ENCODE assay signal across 19 mouse cellular contexts in genomic region chr8:26835616-26836015, GRCm38 (mm10).
A peak's percentile ranks its signal among the peaks of the same experiment; 100 is the strongest.
DNase-seq lines count a peak whose midpoint lies in the region; ATAC-seq and TF ChIP-seq lines count a peak whose summit lies in the region.
"Had no signal": no experiment of that assay in that cellular context is flagged by ENCODE, and none has a peak within 500 bp of the region (broad histone marks: within the 10 kb centered on the region; RNA-seq: fewer than 3 reads in every experiment).

No protein-coding gene starts in this region.

- no peak for ATAC-seq in liver, embryonic 11.5 days (replicated peaks; ENCODE audit: low FRiP score)
- no peak for ATAC-seq in G1E (ENCODE audit: extremely low read depth, insufficient number of reproducible peaks, low FRiP score, poor library complexity, severe bottlenecking)
- ATAC-seq in granulocyte monocyte progenitor cell, adult 5-6 weeks (replicated peaks; ENCODE audit: poor library complexity, severe bottlenecking), result peak; percentile 83
- ATAC-seq in megakaryocyte progenitor cell, adult 5-6 weeks (replicated peaks; ENCODE audit: poor library complexity), result peak; percentile 79
- ATAC-seq: forebrain, postnatal 0 days had no signal

- H3K9me3 ChIP-seq in liver, embryonic 11.5 days (ENCODE audit: control insufficient read depth, low read length), result no peaks in the 10 kb centered on the region
- no peaks in the 10 kb centered on the region for H3K9me3 ChIP-seq in G1E (replicated peaks)
- H3K9me3 ChIP-seq: limb, embryonic 15.5 days had no signal

- H3K27ac ChIP-seq in liver, embryonic 11.5 days (ENCODE audit: low read depth, low read length), result no peak overlapping the region
- H3K27ac ChIP-seq: hindbrain, embryonic 14.5 days; left cerebral cortex, adult 2 months; limb, embryonic 15.5 days had no signal

- TF ChIP-seq CTCF in G1E (IDR thresholded peaks at IDR 0.05; ENCODE audit: low read depth, low read length), result no peak

- 28% methylated on average over 6 of the region's 6 CpGs for WGBS in liver, embryonic 11.5 days

- no peak overlapping the region for H3K9ac ChIP-seq in liver, embryonic 11.5 days (ENCODE audit: low read depth, low read length)
- H3K9ac ChIP-seq: forebrain, postnatal 0 days; hindbrain, embryonic 14.5 days; limb, embryonic 15.5 days had no signal

- H3K4me3 ChIP-seq in liver, embryonic 11.5 days (ENCODE audit: low read depth, low read length), result no peak overlapping the region
- no peak overlapping the region for H3K4me3 ChIP-seq in G1E (ENCODE audit: low read depth, low read length)
- H3K4me3 ChIP-seq: left cerebral cortex, adult 2 months; limb, embryonic 15.5 days had no signal

- H3K4me1 ChIP-seq in liver, embryonic 11.5 days (replicated peaks; ENCODE audit: control insufficient read depth, insufficient read depth, low read length), result peaks cover 3% of the 10 kb centered on the region
- peaks cover 9% of the 10 kb centered on the region for H3K4me1 ChIP-seq in G1E (ENCODE audit: insufficient read depth, low read depth, low read length)

- H3K27me3 ChIP-seq in liver, embryonic 11.5 days (replicated peaks; ENCODE audit: control insufficient read depth, insufficient read depth, low read length), result no peaks in the 10 kb centered on the region
- peaks cover 57% of the 10 kb centered on the region for H3K27me3 ChIP-seq in G1E (ENCODE audit: insufficient read depth, low read length)

- DNase-seq in liver, embryonic 11.5 days (ENCODE audit: low spot score), result no peak
- no peak for DNase-seq in liver
- DNase-seq in G1E (ENCODE audit: low spot score), result peak; percentile 6
- no peak for DNase-seq in urinary bladder, postnatal 36 days (ENCODE audit: low spot score in 2 of 2)
- no peak for DNase-seq in layer of hippocampus, adult 18-20 months (ENCODE audit: low spot score in 2 of 2)
- DNase-seq in layer of hippocampus, adult 9-11 months, result no peak
- DNase-seq: adrenal gland, adult 8-10 months; cerebellum, postnatal 25 days; forebrain, postnatal 0 days; gastrocnemius, postnatal 10 days; kidney, adult 11 months; kidney, postnatal 4 days; right cerebral cortex, postnatal 25 days; thymus, postnatal 36 days had no signal

- peak overlapping the region; percentile 21 for H3K4me2 ChIP-seq in liver, embryonic 11.5 days
- H3K4me2 ChIP-seq: hindbrain, embryonic 14.5 days; limb, embryonic 15.5 days had no signal

- H3K36me3 ChIP-seq in liver, embryonic 11.5 days (ENCODE audit: control insufficient read depth, insufficient read depth, low read length), result no peaks in the 10 kb centered on the region
- H3K36me3 ChIP-seq in G1E (replicated peaks), result no peaks in the 10 kb centered on the region
- H3K36me3 ChIP-seq: limb, embryonic 15.5 days had no signal

Comparison
In these comparisons a context has a peak if more than half of its experiments do, and no peak if none do; other contexts are left out.
1. ATAC-seq: peak in granulocyte monocyte progenitor cell, adult 5-6 weeks (single experiment) and megakaryocyte progenitor cell, adult 5-6 weeks (single experiment); none in liver, embryonic 11.5 days (single experiment) and G1E (single experiment).